Mouse (Mus musculus): ENCODE measurements around the gene Bcap29.
A peak's percentile ranks its signal among the peaks of the same experiment; 100 is the strongest.
"Not testable (repeated sequence)": the region's sequence is repeated elsewhere in the genome, so short reads cannot be mapped to it uniquely, and the experiment has no call there.

Bcap29 gene

DNA sequence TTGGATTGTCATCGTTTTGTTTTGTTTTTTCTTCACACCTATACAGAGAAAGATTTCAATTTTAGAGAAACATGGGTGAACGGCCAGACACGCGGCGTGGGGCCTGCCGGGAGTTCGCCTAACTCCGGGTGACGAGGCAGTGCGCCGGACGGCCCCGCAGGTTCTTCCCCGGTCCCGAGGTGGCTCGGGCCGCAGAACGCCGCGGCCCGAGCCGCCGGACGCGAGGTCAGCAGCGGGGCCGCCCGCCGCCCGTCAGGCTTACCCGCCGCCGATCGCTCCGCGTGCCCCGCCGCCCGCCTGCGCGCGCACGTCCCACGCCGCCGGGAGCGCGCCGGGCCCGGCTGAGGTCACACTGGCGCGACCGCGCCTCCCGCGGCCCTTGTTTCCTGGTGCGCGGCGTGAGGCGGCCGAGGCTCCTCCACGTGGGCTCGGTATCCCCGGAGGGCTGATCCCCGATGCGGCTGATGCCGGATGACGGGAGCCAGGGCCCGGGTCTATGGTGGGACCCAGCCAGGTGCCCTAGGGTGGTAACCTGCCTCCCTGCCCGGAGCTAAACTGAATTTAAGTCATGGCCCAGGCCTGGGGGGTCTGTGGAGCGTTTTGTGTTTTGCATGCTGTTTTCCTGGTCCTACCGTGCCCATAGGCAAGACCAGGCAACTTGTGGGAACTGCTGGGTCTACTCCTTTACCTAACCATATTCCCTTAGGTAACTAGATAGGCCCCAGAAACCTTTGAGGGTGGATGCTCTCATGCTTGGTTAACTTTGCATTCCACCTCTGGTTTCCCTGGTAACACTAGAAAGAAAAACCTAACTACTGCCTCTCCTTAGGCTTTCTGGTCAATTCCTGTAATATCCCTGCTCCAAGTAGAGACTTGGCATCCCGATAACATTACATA is at the start of gene Bcap29:
TSS of gene Bcap29 (minus strand) at position 316 of the 897 bp plus-strand sequence.
- peak; percentile 83 for DNase-seq (ENCODE audit: low read depth, low spot score)

DNA sequence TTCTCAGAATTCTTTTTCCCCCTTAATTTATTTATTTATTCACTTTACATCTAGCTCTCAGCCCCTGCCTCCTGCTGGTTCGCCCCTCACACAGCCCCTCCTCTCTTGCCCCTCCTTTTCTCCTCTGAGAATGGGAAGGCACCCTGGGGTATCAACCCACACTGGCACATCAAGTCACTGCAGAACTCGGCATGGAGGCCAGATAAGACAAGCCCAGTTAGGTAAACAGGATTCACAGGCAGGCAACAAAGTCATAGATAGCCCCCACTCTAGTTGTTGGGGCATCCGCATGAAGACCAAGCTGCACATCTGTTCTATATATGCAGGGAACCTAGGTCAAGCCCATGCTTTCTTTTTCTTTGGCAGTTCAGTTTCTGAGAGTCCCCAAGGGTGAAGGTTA is 32.7 kb upstream of the Bcap29 start:
- no peak for DNase-seq (ENCODE audit: low read depth, low spot score)

DNA sequence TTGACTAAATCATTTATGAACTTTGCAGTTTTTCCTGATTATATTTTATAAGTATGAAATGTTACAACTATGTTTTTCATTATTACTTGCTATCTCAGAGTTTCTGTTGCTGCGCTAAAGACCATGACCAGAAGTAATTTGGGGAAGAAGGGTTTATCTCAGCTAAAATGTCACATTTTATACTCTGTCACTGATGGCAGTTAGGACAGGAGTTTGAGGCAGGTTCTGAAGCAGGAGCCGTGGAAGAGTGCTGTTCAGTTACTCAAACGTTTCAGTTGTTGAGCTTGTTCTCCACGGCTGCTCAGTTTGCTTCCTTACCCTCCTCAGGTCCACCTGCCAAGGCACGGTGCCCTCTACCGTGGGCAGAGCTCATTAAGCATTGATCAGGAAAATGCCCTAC is 31.5 kb upstream of the Bcap29 start:
- DNase-seq (ENCODE audit: low read depth, low spot score): no peak

DNA sequence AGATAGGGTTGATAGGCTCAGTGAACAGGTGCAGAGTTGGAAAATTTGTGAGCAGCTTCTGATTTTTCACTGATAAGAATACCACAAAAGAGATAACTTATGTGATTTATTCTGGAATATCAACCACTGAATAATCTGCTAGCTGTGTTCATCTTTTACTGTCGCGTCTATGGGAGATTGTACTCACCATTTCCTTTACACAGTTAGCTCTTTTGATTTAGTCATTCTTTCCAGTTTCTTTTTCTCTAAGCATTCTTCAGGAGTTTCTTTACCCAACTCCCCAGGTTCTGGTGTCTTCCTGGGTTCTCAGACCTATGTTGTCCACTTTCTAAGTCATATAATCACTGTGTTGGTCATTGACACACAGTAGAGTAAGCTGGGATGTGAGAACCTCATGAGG is 22.4 kb upstream of the Bcap29 start:
- no peak for DNase-seq (ENCODE audit: low read depth, low spot score)

DNA sequence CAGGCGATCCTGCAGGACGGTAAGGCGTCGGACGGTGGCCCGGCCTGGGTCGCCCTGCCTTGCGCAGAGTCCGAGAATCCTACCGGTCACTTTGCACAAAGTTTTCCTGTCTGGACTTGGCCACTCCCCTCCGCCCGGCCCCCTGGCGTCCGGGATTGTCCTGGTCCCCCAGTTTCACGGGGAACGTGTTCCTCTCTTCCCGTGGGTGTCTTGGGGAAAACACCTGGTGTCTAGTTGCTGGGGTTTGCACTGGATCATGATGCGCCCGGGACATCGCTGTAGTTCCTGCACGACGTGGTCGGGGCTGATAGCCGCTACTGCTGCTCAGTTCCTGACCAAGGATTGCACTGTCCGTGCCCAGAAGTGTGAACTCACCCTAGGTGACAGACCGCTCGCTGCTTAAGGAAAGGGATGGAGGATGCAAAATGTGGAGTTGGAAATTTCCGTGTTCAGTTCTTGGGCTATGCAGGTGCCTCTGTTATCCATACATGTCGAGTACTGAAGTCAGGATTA is 20.6 kb upstream of the Bcap29 start:
- no peak for DNase-seq (ENCODE audit: low read depth, low spot score)

DNA sequence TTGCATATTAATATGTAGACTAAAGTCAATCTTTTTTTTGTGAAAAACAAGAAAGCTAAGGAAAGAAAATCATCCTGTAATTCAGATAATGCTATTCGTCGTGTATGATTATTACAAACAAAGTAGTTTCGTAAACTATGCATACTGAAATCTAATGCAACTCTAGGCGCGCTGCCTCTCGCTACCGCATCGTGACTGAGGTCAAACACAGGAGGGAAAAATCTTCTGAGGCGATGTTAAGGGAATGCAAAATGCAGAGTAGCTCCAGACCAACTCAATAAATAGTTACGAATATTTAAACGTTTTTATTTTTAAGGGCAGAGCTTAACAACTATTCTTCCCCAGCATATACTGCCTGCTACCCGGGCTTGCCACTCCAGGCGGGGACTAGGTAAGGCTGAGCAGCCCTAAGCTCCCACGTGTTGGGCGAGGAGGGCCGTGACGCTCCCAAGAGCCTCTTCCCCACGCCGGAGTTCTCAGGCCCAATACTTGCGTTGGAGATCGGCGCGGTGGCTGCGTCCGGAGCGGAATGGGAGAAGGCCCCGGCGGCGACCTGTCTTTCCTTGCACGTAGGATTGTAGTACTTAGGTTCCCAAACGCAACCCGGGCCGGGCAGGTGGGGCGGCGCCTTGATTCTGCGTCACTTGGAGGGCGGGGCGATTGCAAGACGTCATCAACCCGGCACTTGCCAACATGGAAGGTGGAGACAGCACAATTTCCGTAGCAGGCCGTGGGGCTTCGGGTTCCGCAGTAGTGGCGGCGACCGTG is 19.9 kb upstream of the Bcap29 start, which contains the start of the genes Dus4l and Cog5:
TSS of gene Dus4l (minus strand) at position 630 of the 768 bp plus-strand sequence.
TSS of gene Cog5 (plus strand) at position 673 of the 768 bp plus-strand sequence.
- peak; percentile 97 for DNase-seq (ENCODE audit: low read depth, low spot score)

DNA sequence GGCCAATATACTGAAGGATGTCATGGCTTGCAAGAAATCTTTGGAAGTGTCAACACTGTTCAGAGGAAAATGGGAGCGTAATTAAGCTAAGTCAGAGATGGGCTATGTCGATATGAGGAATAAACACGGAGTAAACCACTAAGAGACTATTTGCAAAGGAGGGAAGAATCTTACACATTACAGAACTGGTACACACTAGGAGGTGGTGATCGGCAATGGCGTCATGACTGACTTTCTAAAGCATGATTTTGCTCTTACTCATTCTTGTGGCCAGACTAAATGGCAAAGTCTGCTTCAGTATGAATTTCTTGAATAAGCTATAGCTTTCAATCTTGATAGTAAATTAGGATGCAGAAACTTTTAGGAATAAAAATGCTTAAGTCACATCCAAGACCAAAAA is 19.2 kb upstream of the Bcap29 start:
- peak; percentile 45 for DNase-seq (ENCODE audit: low read depth, low spot score)

DNA sequence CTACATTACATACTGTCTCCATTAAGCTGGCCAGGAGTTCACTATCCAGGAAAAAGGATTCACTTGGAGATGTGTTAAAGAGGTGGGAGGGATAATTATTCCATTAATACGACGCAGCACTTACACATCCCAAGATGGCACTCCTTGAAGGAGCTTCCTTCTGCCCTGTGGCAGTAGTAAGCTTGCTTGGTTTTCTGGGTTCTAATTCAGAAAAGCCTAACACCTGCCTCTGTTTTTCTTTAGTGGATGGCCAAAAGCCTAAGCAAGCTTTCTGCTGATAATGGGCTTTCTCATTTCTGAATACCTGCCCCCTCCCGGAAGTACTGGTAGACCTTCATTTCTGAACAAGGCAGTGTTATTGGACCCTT is 766 bp upstream of the Bcap29 start:
- DNase-seq (ENCODE audit: low read depth, low spot score): no peak

DNA sequence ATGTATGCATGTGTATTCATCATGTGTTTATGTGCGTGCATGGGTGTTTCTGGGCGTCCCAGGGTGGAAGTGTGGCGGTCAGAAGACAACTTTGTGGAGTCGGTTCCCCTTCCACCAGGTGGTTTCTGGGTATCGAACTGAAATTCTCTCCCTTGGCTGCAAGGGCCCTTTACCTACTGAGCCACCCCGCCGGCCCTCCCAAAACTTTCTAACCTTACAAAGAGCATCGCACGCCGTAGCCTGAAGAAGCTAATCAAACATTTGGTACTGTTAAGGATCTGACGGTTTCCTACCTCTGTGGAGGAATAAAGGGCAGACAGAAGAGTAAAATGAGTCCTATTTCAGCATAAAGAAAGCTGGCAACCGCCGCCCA is 502 bp downstream of the Bcap29 start:
- DNase-seq (ENCODE audit: low read depth, low spot score): peak; percentile 75

DNA sequence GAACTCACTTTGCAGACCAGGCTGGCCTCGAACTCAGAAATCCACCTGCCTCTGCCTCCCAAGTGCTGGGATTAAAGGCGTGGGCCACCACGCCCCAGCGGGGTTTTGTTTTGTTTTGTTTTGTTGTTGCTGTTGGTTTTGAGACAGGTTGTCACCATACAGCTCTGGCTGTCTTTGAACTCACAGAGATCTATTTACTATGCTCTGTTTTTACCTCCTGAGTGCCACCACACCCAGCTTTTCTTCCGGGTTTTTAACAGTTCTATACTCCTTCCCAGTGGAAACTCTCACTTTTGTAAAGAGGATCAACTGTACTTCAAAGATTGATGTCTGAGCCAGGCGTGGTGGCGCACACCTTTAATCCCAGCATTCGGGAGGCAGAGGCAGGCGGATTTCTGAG is 6.1 kb downstream of the Bcap29 start:
- DNase-seq (ENCODE audit: low read depth, low spot score): not testable (repeated sequence)

DNA sequence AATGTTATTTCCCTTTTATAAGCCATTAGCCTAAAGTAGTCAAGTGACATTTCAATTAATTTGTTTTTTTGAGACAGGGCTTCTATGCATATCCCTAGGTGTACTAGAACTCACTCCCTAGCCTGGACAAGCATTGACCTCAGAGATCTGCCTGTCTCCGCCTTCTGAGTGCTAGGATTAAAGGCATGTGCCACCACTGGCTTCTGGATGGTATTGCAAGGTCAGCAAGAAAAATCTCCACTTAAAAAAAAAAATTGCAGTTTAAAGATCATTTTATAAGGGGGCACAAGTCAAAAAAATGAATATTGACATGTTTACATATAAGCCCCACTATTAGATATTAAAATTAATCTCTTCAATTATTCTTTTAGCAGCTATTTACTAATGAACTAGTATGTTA is 9.4 kb downstream of the Bcap29 start:
- no peak for DNase-seq (ENCODE audit: low read depth, low spot score)

DNA sequence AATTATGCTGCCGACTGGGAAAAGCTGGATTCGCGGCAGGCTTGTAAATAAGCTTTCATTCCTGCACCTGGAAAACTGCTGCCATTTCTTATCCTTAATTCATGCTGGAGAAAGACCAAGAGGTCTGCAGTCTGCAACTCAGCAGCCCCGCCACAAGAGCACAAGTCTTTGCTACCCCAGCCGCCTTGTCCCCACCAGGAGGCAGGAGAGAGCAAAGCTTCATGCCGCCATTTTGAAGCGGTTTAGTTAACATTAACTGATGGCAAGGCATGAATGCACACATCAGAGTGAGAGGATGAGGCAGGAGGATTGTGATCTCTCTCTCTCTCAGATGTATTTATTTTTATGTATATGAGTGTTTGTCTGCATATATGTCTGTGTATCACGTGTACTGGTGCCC is 14.4 kb downstream of the Bcap29 start:
- DNase-seq (ENCODE audit: low read depth, low spot score): no peak

DNA sequence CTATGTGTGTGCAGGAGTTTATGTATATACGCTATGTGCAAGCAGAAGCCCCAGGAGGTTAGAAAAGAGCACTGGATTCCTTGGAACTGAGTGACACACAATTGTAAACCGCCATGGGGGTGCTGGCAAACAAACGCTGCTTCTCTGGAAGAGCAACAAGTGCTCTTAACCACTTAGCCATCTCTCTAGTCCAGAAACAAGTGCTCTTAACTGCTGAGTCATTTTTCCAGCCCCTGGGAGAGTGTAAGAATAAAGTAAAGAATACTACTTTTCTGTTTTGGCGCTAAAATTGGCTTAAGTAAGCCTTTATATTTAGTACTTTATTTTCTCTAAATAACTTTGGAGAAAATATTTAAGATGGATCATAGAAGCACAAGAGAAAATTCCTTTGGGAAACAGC is 21.1 kb downstream of the Bcap29 start:
- no peak for DNase-seq (ENCODE audit: low read depth, low spot score)

DNA sequence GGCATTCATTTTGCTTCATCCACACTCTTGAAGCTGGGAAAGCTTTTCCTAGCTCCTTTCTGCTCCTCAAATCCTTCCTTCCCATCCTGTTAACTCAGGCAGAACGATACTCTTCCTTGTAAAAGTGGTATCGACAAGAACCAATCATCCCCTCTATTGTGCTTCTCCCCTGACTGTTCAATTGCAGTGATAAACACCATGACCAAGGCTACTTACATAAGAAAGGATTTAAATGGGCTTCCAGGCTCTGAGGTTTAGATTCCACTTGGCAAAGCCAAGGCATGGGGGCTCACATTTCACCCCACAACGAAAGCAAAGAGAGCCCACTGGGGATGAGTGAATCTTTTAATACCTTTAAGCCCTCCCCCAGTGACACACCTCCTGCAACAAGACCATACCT is 26.3 kb downstream of the Bcap29 start:
- DNase-seq (ENCODE audit: low read depth, low spot score): no peak

DNA sequence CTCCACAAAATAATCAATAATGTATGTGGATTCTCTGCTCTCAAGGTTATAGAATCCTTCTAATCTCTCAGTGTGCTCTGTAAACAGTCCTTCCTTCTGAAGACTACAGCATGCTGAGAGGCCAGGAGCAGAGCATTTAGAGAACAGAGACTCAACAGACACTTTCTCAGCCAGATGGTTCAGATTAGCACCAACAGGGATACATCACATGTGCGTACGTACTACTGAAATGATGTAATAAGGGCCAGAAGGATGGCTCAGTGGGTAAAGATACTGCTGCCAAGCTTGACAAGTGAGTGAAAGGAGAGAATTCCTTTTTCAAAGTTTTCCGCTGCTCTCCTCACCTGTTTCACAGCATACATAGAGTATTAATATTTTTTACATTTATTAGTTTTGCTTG is 29.6 kb downstream of the Bcap29 start:
- no peak for DNase-seq (ENCODE audit: low read depth, low spot score)

DNA sequence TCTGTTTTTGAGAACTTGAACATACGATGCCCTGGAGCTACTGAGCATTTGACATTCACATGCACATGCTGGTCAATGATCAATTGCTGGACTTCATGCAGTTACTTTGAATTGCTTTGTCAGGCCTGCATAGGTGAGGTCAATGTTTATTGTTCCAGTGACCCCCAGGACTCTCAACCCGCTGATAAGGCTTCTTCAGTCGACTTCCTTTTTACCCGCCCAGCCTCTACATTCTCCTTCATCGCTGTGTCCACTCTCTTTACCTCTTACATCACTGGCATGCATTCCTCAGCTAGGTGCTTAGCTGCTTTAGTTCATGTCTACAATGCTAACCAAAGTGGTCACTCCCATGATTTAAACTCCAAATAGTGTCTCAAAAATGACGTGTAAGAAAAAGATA is 30.9 kb downstream of the Bcap29 start:
- DNase-seq (ENCODE audit: low read depth, low spot score): no peak

DNA sequence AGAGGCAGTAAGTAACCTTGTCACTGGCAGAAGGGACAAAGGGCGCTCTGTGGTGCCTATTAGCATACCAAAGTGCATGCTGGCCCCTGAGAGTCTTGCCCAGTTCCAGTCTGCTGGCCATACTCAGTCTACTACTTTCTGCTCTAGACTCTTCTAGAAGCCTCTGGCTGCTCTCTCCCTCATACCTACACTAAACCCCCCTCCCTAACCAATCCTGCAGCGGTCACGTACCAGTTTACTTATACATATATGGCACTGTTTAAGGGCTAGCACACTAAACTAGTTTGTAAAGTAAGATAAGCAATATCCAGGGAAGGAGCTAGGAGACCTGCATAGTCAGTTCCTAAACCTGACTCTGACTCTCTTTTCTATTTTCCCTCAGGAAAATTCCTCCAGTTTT is 40.2 kb downstream of the Bcap29 start:
- no peak for DNase-seq (ENCODE audit: low read depth, low spot score)

DNA sequence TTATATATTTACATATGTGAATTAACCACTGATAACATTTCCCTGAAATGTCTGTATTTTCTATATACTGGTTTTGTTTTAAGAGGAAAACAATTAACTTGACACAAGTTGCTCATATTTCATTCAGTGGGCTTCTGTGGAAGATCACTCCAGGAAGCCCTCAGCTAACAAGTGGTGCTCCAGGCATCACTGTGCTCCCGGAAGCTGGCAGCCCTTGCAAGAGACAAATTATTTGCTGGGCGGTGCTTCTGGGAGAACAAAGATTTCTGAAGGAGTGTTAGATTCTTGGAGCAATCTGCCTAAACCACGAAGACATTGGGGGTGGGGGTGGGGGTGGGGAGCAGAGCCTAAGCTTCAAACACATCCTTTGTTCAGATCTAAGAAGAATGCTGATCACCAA is 42.4 kb downstream of the Bcap29 start:
- no peak for DNase-seq (ENCODE audit: low read depth, low spot score)

DNA sequence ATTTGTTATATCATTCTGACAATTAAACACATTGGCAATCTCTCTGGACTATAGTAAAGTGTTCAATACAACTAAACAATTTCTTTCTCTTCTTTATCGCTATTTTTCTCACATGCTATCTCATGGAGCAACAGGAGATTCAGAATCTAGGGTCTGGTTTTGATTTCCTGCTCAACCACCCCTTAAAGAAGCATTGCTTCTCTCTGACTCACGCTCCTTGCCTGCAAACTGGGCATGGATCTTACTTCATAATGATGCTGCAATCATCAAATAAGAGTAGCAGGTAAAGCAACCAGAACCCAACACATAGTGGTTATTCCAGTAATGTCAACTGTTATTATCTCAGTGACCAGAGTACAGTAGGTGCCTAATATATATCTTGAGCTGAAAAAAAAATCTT is 50.7 kb downstream of the Bcap29 start:
- DNase-seq (ENCODE audit: low read depth, low spot score): no peak

DNA sequence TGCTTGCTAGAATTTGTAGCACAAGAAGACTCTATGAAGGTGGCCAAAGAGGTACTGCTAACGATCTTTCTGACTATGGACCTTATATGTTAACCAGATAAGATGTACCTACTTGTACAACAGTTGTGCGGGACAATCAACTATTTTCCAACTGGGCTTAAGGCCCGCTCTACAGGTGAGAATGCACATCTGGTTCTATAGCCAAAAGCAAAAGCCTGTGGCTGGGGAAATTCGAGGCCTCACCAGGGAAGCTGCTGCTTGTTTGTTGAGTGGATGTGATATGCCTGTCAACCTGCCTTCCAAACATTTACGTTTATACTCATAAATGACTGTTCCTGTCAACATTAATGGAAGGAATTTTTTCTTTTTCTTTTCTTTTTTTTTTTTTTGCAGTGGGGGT is 52.4 kb downstream of the Bcap29 start:
- no peak for DNase-seq (ENCODE audit: low read depth, low spot score)

DNA sequence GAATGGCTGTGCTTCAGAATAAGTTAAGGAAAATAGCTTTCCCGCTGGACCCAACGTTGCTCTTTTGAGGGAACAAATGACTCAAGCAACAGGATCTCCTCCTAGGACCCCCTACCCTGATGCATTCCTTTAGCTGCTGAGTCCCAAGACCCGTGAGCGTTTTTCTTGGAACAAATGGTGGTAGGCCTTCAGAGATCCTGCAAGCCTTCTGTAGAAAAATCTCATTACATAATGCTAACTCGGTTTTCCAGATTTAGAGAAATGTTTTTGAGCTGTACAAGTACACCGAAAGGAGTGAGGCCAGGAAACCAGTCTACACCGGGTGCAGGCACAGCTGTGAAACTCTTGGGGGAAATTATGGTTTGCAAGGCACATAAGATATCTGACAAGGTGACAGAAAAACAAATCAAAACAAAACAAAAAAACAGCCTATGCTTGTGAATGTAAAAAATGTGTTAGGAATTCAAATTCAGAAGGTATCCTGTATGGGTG is 53.1 kb downstream of the Bcap29 start:
- no peak for DNase-seq (ENCODE audit: low read depth, low spot score)

DNA sequence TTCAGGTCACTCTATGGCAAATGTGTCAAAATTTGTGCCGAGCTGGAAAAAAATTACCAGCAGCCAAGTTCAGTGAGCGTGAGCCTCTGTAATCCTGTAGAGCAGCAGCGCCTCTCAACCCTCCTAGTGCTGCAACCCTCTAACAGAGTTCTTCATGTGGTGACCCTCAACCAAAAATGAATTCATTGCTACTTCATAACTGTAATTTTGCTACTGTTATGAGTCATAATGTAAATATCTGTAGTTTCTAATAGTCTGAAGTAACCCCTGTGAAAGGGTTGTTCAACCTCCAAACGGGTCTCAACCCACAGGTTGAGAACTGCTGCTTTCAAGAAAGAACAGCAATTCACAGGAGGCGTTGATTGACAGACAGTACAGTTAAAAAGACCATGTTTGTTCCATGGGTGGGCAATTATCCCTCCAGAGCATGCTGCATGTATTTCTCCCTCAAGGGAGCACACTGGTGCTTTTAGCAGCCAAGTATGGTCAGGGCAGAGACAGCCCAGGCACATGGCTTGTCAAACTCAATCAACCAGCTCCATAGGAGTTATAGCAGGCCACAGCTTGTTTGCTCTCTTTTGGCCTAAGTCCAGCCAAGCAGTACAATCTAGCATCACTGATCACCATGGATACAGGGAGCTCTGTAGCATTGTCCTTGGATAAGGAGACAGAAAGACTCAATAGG is 53.7 kb downstream of the Bcap29 start:
- peak; percentile 16 for DNase-seq (ENCODE audit: low read depth, low spot score)
